Mouse (Mus musculus) heart, adult 8-10 months (tissue): ENCODE measurements around the gene Tjp3. TPM values are rescaled to one million over a fixed set of nuclear protein-coding genes. Genes with fewer than 3 reads are reported as not detected.

ENCODE experiments used
- DNase-seq: peaks from one replicate; pipeline ENCODE4 v3.0.0; 2022; ENCODE audit warnings: low spot score
- total RNA-seq, 4 experiments: library from RNA; stranded (reverse); gene quantifications; 2 replicates each; pipeline ENCODE4 v1.2.4; 2022

Tjp3 gene
- total RNA-seq, 4 experiments from 2014 or later = 0.22 TPM; not detected in 3

DNA sequence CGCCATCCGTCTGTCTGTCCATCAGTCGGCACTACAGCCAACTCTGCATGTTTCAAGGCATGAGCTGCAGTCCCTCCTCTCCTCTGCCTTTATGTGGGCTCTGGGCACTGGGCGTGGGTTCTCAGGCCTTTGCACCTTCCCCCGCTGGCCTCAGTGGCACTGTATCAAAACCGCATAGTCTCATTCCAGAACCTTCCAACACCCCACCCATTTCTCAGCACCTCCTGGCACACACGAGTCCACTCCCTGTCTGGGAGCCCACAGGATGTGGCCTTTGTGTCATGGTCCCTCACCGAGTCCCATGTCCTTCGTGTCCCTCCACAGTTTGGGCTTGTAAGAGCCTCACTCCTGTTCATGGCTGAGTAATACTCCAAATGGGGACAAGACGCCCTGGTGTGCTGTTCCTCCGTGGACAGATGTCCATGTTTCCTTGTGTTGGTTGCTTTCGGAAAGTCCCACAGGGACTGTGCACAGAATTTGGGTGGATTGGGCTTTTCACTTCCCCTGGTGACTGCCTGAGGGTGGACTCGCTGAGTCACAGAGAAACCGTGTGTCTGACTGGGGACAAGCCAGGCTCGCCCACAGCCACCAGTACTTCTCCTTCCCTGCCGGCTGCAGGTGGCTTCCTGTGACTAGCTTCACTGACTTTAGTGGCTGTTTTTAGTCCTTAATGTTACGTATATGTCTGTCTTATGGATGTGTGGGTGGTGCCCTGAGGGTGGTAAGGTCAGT lies 7.2 kb upstream of the Tjp3 start:
- DNase-seq = no peak

DNA sequence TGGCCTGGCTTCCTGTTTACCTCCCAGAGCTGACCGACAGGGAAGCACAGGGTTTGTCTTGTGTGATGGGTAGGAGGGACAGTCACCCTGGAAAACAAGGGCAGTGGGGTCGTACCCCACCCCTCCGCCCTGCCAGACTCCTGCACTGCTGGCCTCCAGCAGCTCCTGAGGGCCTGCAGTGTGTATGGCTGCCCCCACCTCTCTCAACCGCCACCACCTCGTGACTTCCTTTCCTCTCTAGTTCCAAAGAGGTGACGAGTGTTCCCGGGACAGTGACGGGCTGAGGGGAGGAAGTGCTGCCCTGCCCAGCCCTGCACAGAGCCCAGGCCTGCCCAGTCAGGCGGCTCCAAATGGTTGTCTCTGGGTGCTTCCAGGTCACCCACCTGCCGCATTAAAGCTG lies 6.5 kb upstream of the Tjp3 start:
- peak; percentile 80 for DNase-seq

- DNase-seq = no peak
Measured at GRCm38 (mm10) chr10:81297246-81297645, 5.9 kb upstream of the Tjp3 start.

DNA sequence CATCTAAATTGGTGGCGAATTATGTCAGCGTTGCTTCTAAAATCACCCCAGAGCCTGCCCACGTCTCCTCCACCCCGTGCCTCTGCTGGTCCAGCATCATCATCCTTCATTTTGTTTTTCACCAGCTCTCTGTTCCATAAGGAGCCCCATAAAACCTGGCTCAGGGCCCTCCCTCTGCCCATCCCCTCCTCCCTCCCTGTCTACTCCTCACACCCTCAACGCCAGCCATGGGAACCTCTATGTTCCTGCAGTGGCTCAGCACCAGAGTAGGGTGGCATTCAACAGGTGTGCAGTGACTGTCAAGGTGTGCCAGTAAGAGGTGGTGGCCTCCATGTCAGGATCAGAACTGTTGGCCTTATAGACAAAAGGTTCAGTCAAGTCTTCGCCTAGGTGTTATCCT lies 3.8 kb upstream of the Tjp3 start:
- no peak for DNase-seq

DNA sequence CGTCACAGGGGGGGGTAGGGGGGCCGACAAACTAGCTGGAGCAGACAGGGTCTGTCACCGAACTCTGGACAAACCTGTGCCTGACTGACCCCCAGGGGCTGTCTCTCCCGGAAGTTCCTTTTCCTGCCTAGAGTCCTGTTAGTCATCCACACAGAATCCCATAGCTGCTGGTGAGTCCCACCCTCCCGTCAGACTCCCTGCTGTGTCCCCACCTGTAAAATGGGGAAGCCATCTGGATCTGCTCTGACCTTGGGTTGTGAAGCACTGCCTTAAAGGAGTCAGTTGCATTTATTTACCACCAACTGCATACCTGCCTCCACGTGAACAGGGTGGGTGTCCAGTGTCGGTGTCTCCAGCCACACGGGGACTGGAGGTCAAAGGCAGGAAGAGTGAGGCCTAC lies 3.1 kb upstream of the Tjp3 start:
- DNase-seq = no peak

DNA sequence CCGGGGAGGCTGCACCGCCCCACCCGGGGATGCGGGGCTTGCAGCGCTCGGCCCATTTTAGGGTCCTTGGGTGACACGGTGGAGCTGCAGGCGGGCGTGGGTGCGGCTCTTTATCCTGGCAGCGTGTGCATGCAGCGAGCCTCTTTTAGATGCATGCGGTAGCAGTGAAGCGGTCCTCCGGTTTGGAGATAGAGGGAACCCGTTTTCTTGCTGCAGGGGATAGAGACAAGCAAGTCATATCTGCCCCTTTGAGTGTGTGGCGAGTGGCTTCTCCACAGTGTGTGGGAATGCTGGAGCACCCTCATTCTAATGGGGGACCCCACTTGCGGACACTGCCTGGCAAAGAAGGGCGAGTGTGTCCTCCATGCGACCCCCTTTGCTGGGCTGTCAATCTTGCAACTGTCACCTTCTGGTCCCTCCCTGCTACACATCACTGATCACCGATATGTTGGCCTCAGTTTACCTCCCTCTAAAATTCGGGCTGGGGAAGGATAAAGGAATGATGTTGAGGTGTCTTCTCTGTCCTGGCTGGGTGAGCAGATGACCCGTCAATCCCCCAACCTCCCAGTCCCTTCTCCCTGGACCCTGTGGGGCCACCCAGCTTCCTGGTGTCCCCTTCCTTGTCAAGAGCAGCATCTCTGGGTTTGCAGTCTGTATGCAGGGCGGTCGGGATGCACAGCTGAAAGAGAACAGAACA lies 2.1 kb upstream of the Tjp3 start:
- no peak for DNase-seq

DNA sequence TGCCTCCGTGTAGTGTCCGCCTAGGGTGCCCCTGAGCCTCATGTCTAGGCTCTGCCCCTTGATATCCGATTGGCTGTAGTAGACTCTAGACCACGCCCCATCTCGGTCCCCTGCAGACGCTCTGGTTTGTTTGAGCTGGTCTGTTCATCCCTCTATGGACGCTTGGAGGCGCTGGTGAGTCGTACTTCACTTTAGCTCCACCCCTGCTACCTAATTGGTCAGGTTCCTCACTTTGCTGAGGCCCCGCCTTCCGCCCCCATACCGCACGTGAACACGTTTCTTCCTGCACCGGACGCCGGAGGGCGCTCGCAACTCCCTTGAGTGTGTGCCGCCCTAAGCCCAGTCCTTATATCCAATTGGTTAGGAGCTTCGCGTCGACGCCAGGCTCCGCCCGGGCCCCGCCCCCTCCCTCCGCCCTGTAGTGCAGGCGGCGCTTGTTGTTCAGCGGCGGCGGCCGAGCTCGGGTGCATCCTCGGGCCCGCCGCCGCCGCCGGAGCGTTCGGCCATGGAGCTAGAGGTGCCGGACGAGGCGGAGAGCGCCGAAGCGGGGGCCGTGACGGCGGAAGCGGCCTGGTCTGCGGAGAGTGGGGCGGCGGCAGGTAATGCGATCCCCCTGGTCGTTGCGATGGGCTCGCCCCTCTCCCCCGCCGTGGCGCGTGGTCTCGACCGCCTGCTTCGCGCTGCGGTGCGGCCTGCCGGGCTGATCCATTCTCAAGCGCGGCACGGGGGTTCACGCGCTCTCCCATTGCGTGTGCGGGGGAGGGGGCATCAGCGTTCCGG lies 1.4 kb upstream of the Tjp3 start, which contains the start of gene Pip5k1c:
Gene Pip5k1c (plus strand): TSS at position 410 of the 780 bp plus-strand sequence.
- peak; percentile 99 for DNase-seq

GRCm38 (mm10) chr10:81290698-81291460 lies 502 bp downstream of the Tjp3 start:
- no peak for DNase-seq

DNA sequence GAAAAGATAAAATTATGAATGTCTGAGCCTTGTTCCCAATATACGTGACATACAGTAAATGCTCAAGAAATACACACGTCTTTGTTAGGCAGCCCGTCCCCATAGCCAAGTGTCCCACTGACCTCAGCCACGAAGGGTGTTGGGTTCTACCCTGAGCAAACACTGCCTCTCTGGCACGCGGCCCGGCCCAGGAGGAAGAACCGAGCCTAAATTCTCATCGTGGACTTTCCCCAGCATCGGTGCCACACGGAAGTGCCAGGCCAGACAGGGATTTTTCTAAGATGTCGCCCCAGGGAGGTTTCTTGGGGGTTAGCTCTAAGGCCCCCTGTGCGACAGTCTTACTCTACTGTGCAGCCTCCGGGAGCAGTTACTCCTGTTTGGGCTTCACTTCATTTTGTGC lies 1.6 kb downstream of the Tjp3 start:
- no peak for DNase-seq

DNA sequence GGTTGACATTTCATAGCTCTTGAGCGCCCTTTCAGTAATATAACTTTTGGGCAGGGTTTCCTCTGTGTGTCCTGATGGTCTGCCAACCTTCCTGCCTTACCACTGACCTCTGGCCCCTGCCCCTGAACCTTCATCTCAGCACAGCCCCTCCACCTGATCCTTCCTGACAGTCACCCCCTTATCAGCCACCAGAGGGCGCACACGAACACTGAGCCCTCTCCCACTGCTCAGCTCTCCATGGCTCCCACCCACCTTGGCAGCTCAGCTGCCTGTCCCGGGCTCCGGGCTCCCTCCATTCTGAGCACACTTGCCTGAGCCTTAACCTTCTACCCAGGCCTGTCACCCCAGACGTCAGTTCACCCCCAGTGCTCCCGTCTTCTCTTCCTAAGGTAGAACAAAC lies 2.1 kb downstream of the Tjp3 start:
- DNase-seq = no peak

- DNase-seq = no peak
Measured at GRCm38 (mm10) chr10:81288601-81289000, 2.8 kb downstream of the Tjp3 start.

DNA sequence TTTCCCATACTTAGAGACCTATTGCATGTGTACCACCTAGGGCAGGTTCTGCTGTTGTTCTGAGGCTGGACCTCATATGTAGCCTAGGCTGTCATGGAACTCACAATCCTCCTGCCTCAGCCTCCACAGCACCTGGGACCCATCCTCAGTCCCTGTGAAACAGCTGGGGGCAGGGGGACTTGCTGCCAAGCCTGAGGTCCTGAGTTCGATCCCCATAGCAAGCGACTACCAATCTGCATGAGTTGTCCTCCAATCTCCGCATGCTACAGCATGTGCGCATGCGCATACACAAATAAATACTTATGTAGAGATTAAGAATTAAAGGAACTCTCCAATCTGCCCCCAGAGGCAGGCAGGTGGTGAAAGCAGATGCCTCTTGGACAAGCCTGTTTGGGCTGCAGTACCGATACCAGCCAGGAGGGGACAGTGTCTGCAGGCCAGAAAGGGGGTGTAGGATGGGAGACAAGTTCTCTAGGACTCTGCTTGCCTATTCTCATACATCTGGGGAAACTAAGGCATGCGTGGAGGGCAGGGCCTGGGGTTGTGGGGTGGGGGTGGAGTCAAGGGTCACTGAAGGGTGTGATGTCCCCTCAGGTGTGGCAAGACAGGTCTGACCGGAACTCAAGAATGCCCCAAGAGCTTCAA lies 3.7 kb downstream of the Tjp3 start:
- DNase-seq = no peak

GRCm38 (mm10) chr10:81286586-81286985 lies 4.8 kb downstream of the Tjp3 start:
- DNase-seq = no peak

DNA sequence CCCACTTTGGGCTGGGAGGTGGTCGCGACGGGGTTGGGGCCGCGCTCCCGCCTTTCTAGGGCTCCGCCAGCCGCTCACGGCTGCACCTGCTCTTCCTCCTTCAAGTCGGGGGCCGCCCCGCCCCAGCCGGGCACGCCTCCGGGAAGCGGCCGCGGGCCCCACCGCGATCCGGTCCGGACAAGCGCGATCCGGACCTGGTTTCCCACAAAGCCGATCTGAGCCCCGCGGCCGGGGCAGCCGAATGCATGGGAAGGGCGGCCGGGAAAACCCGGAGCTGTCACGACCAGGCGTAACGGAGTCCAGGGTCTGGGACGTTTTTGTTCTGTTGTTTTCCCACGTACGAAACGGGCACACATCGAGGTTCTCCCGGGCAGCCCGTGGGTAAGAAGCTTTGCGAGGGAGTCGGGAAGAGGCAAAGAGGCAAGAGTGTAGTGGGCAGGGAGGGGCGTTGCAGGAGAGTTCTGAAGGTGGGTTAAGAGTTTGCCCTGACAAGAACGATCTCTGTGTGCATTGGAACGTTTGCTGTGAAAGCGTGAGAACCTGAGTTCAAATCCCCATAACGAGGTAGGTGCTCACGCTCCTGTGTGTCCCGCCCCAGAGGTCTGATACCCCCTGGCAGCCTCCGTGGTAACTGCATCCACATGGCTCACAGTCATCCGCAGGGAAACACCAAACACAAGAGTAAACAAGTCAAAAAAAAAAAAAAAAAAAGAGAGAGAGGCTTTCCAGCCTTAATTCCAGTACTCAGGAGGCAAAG lies 5.5 kb downstream of the Tjp3 start:
- peak; percentile 85 for DNase-seq

DNA sequence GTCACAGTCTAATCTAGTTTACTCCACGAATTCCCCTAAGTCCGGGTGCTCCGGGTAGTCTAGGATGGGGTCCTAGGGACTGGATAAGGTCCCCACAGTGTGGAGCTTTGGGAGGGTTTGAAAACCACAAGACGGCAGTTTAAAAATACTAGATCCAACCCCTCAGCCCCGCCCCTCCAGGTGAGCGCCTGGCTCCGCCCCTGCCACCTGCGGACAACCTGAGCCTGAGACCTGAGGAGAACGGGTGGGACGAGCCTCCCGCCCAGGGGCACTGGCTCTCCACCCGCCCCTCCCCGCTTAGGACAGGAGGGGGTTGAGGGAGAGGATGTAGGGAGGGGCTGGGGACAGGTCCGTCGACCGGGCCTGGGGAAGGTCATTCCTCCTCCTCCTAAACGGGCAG lies 6.7 kb downstream of the Tjp3 start:
- no peak for DNase-seq

DNA sequence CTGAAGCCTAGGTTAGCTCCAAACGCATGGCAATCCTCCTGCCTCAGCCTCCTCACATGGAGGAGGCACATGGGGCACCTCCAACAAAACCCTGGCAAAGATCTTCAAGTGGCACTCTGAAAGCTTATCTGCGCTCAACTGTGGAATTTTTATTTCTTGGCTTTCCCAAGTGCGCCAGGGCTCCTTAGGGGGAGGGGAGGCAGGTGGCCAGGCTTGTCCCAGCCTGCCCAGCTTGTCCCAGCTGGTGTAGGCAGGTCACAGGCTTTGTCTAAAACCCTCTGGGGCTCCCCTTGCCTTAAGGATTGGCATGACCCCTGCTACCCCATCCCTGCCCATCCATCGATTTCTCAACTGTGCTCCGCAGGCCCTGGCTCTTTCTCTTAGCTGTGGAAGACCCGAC lies 7.2 kb downstream of the Tjp3 start:
- no peak for DNase-seq

GRCm38 (mm10) chr10:81279496-81279895 lies 11.9 kb downstream of the Tjp3 start:
- no peak for DNase-seq

- no peak for DNase-seq
Measured at GRCm38 (mm10) chr10:81277676-81278075, 13.7 kb downstream of the Tjp3 start.

DNA sequence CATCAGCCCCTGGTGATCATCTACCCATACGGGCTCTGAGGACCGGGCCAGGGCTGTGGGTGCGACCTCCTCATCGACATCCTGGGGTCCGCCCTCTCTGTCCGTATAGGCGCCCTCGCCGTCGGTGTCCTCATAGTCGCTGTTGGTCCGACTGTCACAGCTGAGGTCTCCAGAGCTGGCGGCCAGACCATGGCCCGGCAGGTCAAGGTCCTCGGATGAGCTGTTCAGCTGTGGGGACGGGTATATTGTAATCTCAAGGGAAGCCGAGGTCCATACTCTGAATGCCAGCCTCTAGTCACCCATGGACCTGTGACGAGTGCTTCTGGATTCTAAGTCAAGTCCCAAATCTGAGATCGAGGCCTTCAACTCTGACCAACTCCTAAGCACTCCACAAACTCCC lies 17.5 kb downstream of the Tjp3 start:
- no peak for DNase-seq

DNA sequence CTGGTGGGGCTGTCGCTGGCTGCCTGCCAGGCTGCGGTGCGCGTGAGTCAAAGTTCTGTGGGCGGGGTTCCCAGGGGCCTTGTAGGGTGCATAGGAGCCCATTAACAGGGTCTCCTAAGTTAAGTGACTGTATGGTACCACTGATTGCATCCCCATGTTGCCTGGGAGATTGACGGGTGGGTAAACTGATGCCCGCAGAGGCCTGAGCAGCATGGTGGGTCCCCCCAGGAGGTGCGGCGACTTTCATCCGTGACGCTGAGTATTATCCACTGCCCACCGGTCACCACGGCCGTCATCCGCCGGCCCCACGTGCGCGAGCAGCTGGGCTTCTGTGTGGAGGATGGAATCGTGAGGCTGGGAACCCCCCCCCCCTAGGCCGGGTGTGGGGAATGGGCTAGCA lies 19.0 kb downstream of the Tjp3 start:
- no peak for DNase-seq
